Mouse (Mus musculus): ENCODE measurements around the gene Map2k2.

GRCm38 (mm10) chr10:81080008-81080655 lies 25.6 kb upstream of the Map2k2 start:
- TF ChIP-seq CTCF (IDR thresholded peaks at IDR 0.05) (no peak), EP300 (IDR thresholded peaks at IDR 0.05) (no peak)
